Mouse (Mus musculus): Measurements from ENCODE around the gene Vmn2r8. TPM values are rescaled to one million over a fixed set of nuclear protein-coding genes. Genes with fewer than 3 reads are reported as not detected.
A peak's percentile ranks its signal among the peaks of the same experiment; 100 is the strongest.

Gene Vmn2r8
- polyA plus RNA-seq, 1 experiment: not detected

- no peak for TF ChIP-seq POLR2A (IDR thresholded peaks at IDR 0.05; ENCODE audit: borderline replicate concordance, extremely low read depth, insufficient read depth, insufficient read length, poor library complexity, severe bottlenecking)
- TF ChIP-seq CTCF (IDR thresholded peaks at IDR 0.05; ENCODE audit: borderline replicate concordance, extremely low read depth, insufficient read depth, insufficient read length): no peak
- no peak for DNase-seq (ENCODE audit: low read depth)
Observed at GRCm38 (mm10) chr5:108750328-108751210, 58.1 kb downstream of the Vmn2r8 start.

GRCm38 (mm10) chr5:108744629-108745028 is 64.0 kb downstream of the Vmn2r8 start:
- no peak for DNase-seq (ENCODE audit: low read depth)
- TF ChIP-seq CTCF (IDR thresholded peaks at IDR 0.05; ENCODE audit: borderline replicate concordance, extremely low read depth, insufficient read depth, insufficient read length) (no peak), POLR2A (IDR thresholded peaks at IDR 0.05; ENCODE audit: borderline replicate concordance, extremely low read depth, insufficient read depth, insufficient read length, poor library complexity, severe bottlenecking) (no peak)

GRCm38 (mm10) chr5:108743856-108744255 is 64.8 kb downstream of the Vmn2r8 start:
- no peak for DNase-seq (ENCODE audit: low read depth)
- peak; percentile 20; the same call in 1 of the 2 replicates for TF ChIP-seq CTCF (IDR thresholded peaks at IDR 0.05; ENCODE audit: borderline replicate concordance, extremely low read depth, insufficient read depth, insufficient read length)
- no peak for TF ChIP-seq POLR2A (IDR thresholded peaks at IDR 0.05; ENCODE audit: borderline replicate concordance, extremely low read depth, insufficient read depth, insufficient read length, poor library complexity, severe bottlenecking)

GRCm38 (mm10) chr5:108742596-108742995 is 66.1 kb downstream of the Vmn2r8 start:
- TF ChIP-seq CTCF (IDR thresholded peaks at IDR 0.05; ENCODE audit: borderline replicate concordance, extremely low read depth, insufficient read depth, insufficient read length) (no peak), POLR2A (IDR thresholded peaks at IDR 0.05; ENCODE audit: borderline replicate concordance, extremely low read depth, insufficient read depth, insufficient read length, poor library complexity, severe bottlenecking) (no peak)
- no peak for DNase-seq (ENCODE audit: low read depth)

GRCm38 (mm10) chr5:108741844-108742243 is 66.8 kb downstream of the Vmn2r8 start:
- DNase-seq (ENCODE audit: low read depth): no peak

More at GRCm38 (mm10) chr5:108741844-108742243, 66.8 kb downstream of the Vmn2r8 start:
- TF ChIP-seq POLR2A (IDR thresholded peaks at IDR 0.05; ENCODE audit: borderline replicate concordance, extremely low read depth, insufficient read depth, insufficient read length, poor library complexity, severe bottlenecking): no peak
- no peak for TF ChIP-seq CTCF (IDR thresholded peaks at IDR 0.05; ENCODE audit: borderline replicate concordance, extremely low read depth, insufficient read depth, insufficient read length)

Other genes with a start within 250 kb of the Vmn2r8 start
- 62.7 and 68.3 TPM in 2 replicates for gene Gak, start 179.1 kb downstream of the Vmn2r8 start, polyA plus RNA-seq (2012; rRNA removed)
- gene Tmem175, start 179.1 kb downstream of the Vmn2r8 start, polyA plus RNA-seq (2012; rRNA removed): 32.6 and 39.4 TPM in 2 replicates
- gene Idua, start 148.5 kb downstream of the Vmn2r8 start, polyA plus RNA-seq (2012; rRNA removed): 16.3 and 17.6 TPM in 2 replicates
- 63.9 and 67.7 TPM in 2 replicates for gene Dgkq, start 139.2 kb downstream of the Vmn2r8 start, polyA plus RNA-seq (2012; rRNA removed)
- 4.0 and 4.5 TPM in 2 replicates for gene Slc26a1, start 133.3 kb downstream of the Vmn2r8 start, polyA plus RNA-seq (2012; rRNA removed)
- 18.1 and 25.8 TPM in 2 replicates for gene Fgfrl1, start 116.5 kb downstream of the Vmn2r8 start, polyA plus RNA-seq (2012; rRNA removed)
- 0.09 and 0.26 TPM in 2 replicates for gene Rnf212, start 33.9 kb downstream of the Vmn2r8 start, polyA plus RNA-seq (2012; rRNA removed)
- not detected in 2 replicates for gene Tmed11, start 13.5 kb downstream of the Vmn2r8 start, polyA plus RNA-seq (2012; rRNA removed)
- not detected in 2 replicates for gene Vmn2r9, start 43.8 kb upstream of the Vmn2r8 start, polyA plus RNA-seq (2012; rRNA removed)
- gene Vmn2r10, start 197.7 kb upstream of the Vmn2r8 start, polyA plus RNA-seq (2012; rRNA removed): not detected in 2 replicates